Mouse (Mus musculus) left cerebral cortex, adult 2 months (tissue): ENCODE data around the gene Ccm2. TPM values are rescaled to one million over a fixed set of nuclear protein-coding genes. Genes with fewer than 3 reads are reported as not detected.

ENCODE experiments used
- DNase-seq, 2 experiments: peaks; one replicate each; pipeline ENCODE4 v3.0.0; 2021 to 2022; ENCODE audit warnings: low spot score in 2 of 2, mixed read lengths in 1 of 2; ENCODE audit errors: extremely low spot score in 1 of 2
- H3K27ac ChIP-seq: fragments of 200-600 bp; 2 replicates; pipeline ENCODE4 v1.8.1; 2022
- H3K4me3 ChIP-seq: fragments of 200-600 bp; 2 replicates; pipeline ENCODE4 v1.8.1; 2022
- CTCF ChIP-seq: fragments of 200-600 bp; IDR thresholded peaks from 2 replicates; pipeline ENCODE4 v1.8.1; 2022; ENCODE audit warnings: antibody characterized with exemption, mild to moderate bottlenecking, moderate library complexity
- intact Hi-C: fragments of 180-260 bp; cut with DNase I; formaldehyde crosslinking; loops from one replicate; pipeline ENCODE4 v1.15.1; 2025
- total RNA-seq, 2 experiments: library from RNA; stranded (reverse); gene quantifications; 2 replicates each; pipeline ENCODE4 v1.2.3; 2021

Ccm2 gene
- total RNA-seq, 2 experiments from 2014 or later: 51.3 to 69.5 TPM

- Histone ChIP-seq H3K27ac (no peak overlapping the region), H3K4me3 (no peak overlapping the region)
- DNase-seq: no peak
- intact Hi-C loops: no loop called here
- no peak for TF ChIP-seq CTCF
Measured at GRCm38 (mm10) chr11:6563201-6563600, 16.5 kb downstream of the Ccm2 start.

- DNase-seq: no peak
- Histone ChIP-seq H3K4me3 (no peak overlapping the region), H3K27ac (no peak overlapping the region)
- TF ChIP-seq CTCF: no peak
- intact Hi-C loops: no loop called here
Measured at GRCm38 (mm10) chr11:6566496-6566895, 19.8 kb downstream of the Ccm2 start.

GRCm38 (mm10) chr11:6567951-6568350, 21.3 kb downstream of the Ccm2 start:
- TF ChIP-seq CTCF: no peak
- Histone ChIP-seq H3K27ac (peak overlapping the region; percentile 8; the same call in 1 of the 2 replicates), H3K4me3 (no peak overlapping the region)
- intact Hi-C loops: no loop called here
- DNase-seq: no peak

GRCm38 (mm10) chr11:6568584-6569409, 22.1 kb downstream of the Ccm2 start:
- intact Hi-C loops: no loop called here
- TF ChIP-seq CTCF: peak; percentile 48
- peak overlapping the region; percentile 13; the same call in 1 of the 2 replicates for H3K27ac ChIP-seq
- H3K4me3 ChIP-seq: no peak overlapping the region
- peak in 1 of 2 experiments; percentile 27 for DNase-seq

GRCm38 (mm10) chr11:6569410-6569777, 22.7 kb downstream of the Ccm2 start:
- intact Hi-C loops: no loop called here

GRCm38 (mm10) chr11:6576151-6576550, 29.5 kb downstream of the Ccm2 start:
- Histone ChIP-seq H3K27ac (no peak overlapping the region), H3K4me3 (no peak overlapping the region)
- no peak for TF ChIP-seq CTCF
- no peak for DNase-seq
- intact Hi-C loops: no loop called here

More at GRCm38 (mm10) chr11:6569410-6569777, 22.7 kb downstream of the Ccm2 start:
- Histone ChIP-seq H3K4me3 (no peak overlapping the region), H3K27ac (peak overlapping the region; percentile 6; the same call in 1 of the 2 replicates)
- no peak for DNase-seq
- no peak for TF ChIP-seq CTCF

- Histone ChIP-seq H3K27ac (no peak overlapping the region), H3K4me3 (no peak overlapping the region)
- intact Hi-C loops: no loop called here
- DNase-seq: no peak
- no peak for TF ChIP-seq CTCF
Measured at GRCm38 (mm10) chr11:6579361-6579760, 32.7 kb downstream of the Ccm2 start.

- H3K4me3 ChIP-seq: no peak overlapping the region
- intact Hi-C loops: no loop called here
- DNase-seq: no peak
- no peak overlapping the region for H3K27ac ChIP-seq
- TF ChIP-seq CTCF: no peak
Measured at GRCm38 (mm10) chr11:6580065-6580750, 33.5 kb downstream of the Ccm2 start.

GRCm38 (mm10) chr11:6581560-6581959, 34.9 kb downstream of the Ccm2 start:
- no peak for TF ChIP-seq CTCF
- H3K27ac ChIP-seq: no peak overlapping the region
- no peak overlapping the region for H3K4me3 ChIP-seq
- no peak for DNase-seq
- intact Hi-C loops: no loop called here

GRCm38 (mm10) chr11:6585748-6586147, 39.1 kb downstream of the Ccm2 start:
- DNase-seq: no peak
- Histone ChIP-seq H3K27ac (no peak overlapping the region), H3K4me3 (no peak overlapping the region)
- intact Hi-C loops: no loop called here
- no peak for TF ChIP-seq CTCF

- DNase-seq: no peak
- peak; percentile 30 for TF ChIP-seq CTCF
- no peak overlapping the region for H3K4me3 ChIP-seq
- H3K27ac ChIP-seq: no peak overlapping the region
- intact Hi-C loops: no loop called here
Measured at GRCm38 (mm10) chr11:6586660-6587059, 40.0 kb downstream of the Ccm2 start.

- TF ChIP-seq CTCF: no peak
- intact Hi-C loops: no loop called here
- no peak overlapping the region for H3K27ac ChIP-seq
Measured at GRCm38 (mm10) chr11:6587249-6587940, 40.7 kb downstream of the Ccm2 start.

More at GRCm38 (mm10) chr11:6587249-6587940, 40.7 kb downstream of the Ccm2 start:
- DNase-seq: no peak
- H3K4me3 ChIP-seq: no peak overlapping the region
